Mouse (Mus musculus) splenic B cell, adult 2 months (primary cell): ENCODE measurements around the gene Gm5726.
"Not testable (repeated sequence)": the region's sequence is repeated elsewhere in the genome, so short reads cannot be mapped to it uniquely, and the experiment has no call there.

Experiments used
- DNase-seq: peaks from one replicate; pipeline ENCODE4 v3.0.0-alpha.2; 2011; ENCODE audit warnings: low read depth, low spot score
- H3K27me3 ChIP-seq: 2 replicates; pipeline ENCODE4 v1.6.1; 2012; ENCODE audit warnings: mild to moderate bottlenecking, low read length, moderate library complexity, mixed read lengths; ENCODE audit not compliant: control insufficient read depth, poor library complexity, insufficient read depth, severe bottlenecking
- H3K36me3 ChIP-seq: 2 replicates; pipeline ENCODE4 v1.6.1; 2012; ENCODE audit warnings: mild to moderate bottlenecking, low read length, moderate library complexity, mixed read lengths; ENCODE audit not compliant: control insufficient read depth, poor library complexity, insufficient read depth, severe bottlenecking

The Gm5726 gene

DNA sequence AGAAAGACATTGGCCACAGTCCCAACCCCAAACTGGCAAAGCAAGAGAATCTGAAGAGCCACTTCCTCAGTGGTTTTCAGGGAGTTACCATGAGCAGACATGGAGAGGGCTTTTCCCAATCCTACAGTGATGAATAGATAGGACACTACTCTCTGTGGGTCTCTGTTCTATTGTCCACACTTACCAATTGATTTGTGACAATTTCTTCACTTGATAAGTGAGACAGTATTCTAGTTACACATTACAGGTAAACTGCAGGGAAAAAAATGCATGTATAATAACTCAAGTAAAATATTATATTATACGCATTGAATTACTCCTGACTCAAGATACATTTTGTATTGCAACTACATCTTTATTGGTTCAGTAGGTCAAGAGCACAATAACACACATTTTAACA, at the start of gene Gm5726:
Gene Gm5726, minus strand, starts transcription at position 101 of the 400 bp plus-strand sequence.
- H3K27me3 ChIP-seq, DNase-seq, H3K36me3 ChIP-seq: not testable (repeated sequence)

DNA sequence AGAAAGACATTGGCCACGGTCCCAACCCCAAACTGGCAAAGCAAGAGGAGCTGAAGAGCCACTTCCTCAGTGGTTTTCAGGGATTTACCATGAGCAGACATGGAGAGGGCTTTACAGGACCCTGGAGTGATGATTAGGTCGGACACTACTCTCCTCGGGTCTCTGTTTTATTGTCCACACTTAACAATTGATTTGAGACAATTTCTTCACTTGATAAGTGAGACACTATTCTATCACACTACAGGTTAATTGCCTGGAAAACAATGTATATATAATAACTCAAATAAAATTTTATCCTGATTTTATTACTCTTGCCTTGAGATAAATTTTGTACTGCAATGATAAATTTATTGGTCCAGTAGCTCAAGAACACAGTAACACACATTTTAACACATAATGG, 30.6 kb upstream of the Gm5726 start, which contains the start of gene Gm4141:
Gene Gm4141, minus strand, starts transcription at position 101 of the 400 bp plus-strand sequence.
- not testable (repeated sequence) for DNase-seq, H3K36me3 ChIP-seq, H3K27me3 ChIP-seq

DNA sequence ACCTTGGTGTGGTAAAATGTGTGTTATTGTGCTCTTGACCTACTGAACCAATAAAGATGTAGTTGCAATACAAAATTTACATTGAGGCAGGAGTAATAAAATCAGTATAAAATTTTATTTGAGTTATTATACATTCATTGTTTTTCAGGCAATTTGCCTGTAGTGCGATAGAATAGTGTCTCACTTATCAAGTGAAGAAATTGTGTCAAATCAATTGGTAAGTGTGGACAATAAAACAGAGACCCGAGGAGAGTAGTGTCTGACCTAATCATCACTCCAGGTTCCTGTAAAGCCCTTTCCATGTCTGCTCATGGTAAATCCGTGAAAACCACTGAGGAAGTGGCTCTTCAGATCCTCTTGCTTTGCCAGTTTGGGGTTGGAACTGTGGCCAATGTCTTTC, 12.0 kb downstream of the Gm5726 start, which contains the start of gene Vmn1r104:
Gene Vmn1r104, plus strand, starts transcription at position 301 of the 400 bp plus-strand sequence.
- DNase-seq, H3K36me3 ChIP-seq, H3K27me3 ChIP-seq: not testable (repeated sequence)

DNA sequence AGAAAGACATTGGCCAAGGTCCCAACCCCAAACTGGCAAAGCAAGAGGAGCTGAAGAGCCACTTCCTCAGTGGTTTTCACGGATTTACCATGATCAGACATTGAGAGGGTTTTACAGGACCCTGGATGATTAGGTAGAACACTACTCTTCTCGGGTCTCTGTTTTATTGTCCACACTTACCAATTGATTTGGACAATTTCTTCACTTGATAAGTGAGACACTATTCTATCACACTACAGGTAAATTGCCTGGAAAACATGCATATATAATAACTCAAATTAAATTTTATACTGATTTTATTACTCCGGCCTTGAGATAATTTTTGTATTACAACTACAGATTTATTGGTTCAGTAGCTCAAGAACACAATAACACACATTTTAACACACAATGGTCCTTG, 35.1 kb downstream of the Gm5726 start, which contains the start of gene Vmn1r103:
Gene Vmn1r103, minus strand, starts transcription at position 101 of the 400 bp plus-strand sequence.
- H3K27me3 ChIP-seq, H3K36me3 ChIP-seq, DNase-seq: not testable (repeated sequence)
